Mouse (Mus musculus) spleen, postnatal 4 days (tissue): ENCODE data around the gene Ppp1r15a.
"Not testable (repeated sequence)": the region's sequence is repeated elsewhere in the genome, so short reads cannot be mapped to it uniquely, and the experiment has no call there.

Source experiments
- DNase-seq, 2 experiments: peaks; one replicate each; pipeline ENCODE4 v3.0.0; 2022; ENCODE audit warnings: low spot score in 2 of 2

Ppp1r15a gene

GRCm38 (mm10) chr7:45551512-45551883 is 25.4 kb upstream of the Ppp1r15a start:
- DNase-seq = no peak

GRCm38 (mm10) chr7:45550821-45551511 is 24.9 kb upstream of the Ppp1r15a start:
- no peak for DNase-seq

- no peak for DNase-seq
Observed at GRCm38 (mm10) chr7:45549641-45550436, 23.8 kb upstream of the Ppp1r15a start.

DNA sequence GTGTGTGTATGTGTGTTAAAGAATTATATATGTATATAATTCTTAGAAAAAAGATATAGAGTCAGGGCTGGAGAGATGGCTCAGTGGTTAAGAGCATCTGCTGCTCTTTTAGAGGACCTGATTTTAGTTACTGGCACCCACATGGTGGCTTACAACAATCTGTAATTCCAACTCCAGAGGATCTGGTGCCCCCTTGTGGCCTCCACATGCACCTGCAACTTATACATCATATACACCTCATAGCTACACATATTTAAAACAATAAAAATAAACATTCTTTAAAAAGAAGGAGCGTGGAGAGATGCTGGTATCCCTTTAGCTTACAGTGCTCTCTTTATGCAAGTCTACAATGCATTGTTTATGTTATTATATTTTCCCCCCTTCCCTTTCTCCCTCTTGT is 18.5 kb upstream of the Ppp1r15a start:
- DNase-seq = no peak

DNA sequence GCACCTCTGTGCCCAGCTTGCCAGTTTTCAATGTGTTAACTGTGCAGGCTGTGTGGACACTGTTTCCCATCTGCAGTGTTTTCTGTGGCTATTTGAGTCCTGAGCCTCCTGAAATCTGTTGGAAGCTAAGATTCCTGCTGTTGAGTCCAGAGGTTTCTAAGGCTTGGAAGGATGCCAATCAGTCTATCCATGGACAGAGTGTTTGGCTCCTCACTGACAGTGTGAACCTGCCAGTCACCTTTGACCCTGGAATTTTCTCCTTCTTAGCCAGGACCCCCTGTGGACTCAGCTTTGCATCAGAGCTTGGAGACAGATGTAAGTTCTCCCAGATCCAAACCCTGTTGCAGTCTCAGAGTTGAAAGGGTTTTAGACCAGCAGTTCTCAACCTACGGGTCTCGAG is 14.1 kb upstream of the Ppp1r15a start:
- DNase-seq = no peak

DNA sequence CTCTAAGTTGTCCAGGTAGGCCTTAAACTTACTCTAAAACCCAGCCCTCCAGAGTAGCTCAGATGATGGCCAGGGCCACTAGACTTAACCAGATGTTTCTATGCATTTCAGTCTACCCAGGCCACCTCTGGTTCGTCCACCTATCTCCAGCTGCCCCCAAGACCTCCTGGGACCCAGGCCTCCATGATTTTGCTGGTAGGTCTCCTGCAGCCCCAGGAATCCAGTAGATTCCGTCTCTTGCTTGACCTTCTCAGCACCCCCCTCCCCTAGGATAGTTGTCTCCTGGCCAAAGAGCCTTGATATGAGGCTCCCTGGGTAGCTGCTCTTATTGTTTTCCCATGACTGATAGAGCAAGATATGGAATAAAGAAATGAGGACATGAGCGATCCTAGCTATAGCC is 13.0 kb upstream of the Ppp1r15a start:
- DNase-seq = no peak

DNA sequence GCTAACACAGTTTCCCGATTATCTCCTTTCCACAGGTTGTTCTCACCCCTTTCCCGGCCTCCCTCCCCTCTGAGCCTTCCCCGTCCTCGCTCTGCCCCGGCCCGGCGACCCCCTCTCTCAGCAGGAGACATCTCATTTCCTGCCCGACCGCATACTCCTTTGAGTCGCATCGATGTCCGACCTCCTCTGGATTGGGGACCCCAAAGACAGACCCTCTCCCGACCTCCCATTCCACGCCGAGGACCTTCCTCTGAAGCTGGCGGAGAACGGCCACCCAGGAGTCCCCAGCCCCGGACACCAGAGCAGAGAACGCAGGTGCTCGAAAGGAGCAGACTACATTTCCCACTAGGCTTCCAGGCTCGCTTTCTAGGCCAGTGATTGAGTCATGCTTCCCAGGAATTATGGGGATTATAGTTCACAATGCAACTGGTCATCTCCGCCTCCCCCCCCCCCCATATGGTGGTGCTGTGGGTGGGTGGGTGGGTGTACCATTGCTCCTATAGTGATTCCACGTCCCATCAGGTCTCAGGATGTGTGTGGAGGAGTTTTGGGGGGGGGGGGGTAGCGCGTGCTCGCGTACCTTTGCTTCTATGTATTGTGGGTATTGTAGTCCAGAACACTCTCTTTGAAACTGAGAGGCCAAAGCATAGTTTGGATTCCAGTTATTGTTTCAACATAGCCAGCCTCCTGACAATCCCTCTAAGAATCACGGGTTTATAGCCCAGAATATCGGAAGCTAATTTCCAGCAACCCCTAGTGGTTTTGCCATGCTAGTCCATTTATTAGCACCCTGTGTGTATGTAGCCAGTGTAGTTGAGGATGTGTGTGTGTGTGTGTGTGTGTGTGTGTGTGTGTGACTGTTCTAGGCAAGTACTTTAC is 12.3 kb upstream of the Ppp1r15a start:
- no peak for DNase-seq

- no peak for DNase-seq
Observed at GRCm38 (mm10) chr7:45537602-45538001, 11.5 kb upstream of the Ppp1r15a start.

GRCm38 (mm10) chr7:45535676-45536075 is 9.6 kb upstream of the Ppp1r15a start:
- DNase-seq = no peak

DNA sequence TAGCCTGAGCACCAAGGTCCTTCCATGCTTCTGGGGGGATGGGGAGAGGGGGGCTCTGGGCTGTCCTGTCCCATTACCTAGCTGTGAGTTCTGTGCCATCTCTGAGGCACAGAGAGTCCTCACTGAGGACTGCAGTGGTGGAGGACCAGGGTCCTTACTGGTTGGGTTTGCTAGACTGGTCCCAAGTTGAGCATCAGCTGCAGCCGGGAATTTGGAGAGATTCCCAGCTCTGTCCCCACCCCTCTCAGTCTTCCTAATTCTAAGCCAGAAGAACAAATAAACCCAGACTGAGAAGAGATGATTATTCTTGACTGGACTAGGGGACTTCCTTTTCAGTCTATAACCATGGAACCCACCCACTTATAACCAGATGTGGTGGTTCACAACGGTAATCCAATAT is 4.6 kb upstream of the Ppp1r15a start:
- no peak for DNase-seq

- no peak for DNase-seq
Observed at GRCm38 (mm10) chr7:45529461-45529860, 3.4 kb upstream of the Ppp1r15a start.

DNA sequence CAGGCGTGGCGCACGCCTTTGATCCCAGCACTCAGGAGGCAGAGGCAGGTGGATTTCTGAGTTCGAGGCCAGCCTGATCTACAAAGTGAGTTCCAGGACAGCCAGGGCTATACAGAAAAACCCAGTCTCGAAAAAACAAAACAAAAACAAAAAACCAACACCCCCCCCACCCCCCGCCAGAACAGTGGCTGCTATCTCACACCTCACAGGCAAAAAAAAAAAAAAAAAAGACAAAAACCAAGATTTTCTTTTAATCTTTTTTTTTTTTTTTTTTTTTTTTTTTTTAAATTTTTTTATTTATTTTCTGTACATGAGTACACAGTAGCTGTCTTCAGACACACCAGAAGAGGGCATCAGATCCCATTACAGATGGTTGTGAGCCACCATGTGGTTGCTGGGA is 1.1 kb upstream of the Ppp1r15a start:
- not testable (repeated sequence) for DNase-seq

DNA sequence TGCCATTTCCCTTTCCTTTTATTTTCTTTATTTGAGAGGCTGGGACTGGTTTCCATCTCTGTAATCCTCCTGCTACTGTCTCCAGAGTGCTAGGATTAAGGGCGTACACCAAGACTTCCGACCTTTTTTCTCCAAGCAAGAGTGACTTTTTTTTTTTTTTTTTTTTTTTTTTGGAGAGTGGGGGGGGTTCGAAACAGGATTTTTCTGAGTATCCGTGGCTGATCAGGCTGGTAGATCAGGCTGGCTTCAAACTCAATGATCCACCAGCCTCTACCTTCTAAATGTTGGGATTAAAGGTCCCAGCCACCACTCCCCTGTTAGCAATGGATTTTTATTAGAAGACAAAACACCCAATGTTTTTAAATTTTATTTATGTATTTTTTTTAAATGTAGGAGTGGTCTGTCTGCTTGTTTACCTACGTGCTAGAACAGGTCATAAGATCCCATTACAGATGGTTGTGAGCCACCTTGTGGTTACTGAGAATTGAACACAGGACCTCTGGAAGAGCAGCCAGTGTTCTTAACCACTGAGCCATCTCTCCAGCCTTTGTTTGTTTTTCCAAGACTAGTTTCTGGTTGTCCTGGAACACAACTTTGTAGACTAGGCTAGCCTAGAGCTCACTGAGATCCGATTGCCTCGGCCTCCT is 529 bp upstream of the Ppp1r15a start:
- peak in 1 of 2 experiments; percentile 45 for DNase-seq

DNA sequence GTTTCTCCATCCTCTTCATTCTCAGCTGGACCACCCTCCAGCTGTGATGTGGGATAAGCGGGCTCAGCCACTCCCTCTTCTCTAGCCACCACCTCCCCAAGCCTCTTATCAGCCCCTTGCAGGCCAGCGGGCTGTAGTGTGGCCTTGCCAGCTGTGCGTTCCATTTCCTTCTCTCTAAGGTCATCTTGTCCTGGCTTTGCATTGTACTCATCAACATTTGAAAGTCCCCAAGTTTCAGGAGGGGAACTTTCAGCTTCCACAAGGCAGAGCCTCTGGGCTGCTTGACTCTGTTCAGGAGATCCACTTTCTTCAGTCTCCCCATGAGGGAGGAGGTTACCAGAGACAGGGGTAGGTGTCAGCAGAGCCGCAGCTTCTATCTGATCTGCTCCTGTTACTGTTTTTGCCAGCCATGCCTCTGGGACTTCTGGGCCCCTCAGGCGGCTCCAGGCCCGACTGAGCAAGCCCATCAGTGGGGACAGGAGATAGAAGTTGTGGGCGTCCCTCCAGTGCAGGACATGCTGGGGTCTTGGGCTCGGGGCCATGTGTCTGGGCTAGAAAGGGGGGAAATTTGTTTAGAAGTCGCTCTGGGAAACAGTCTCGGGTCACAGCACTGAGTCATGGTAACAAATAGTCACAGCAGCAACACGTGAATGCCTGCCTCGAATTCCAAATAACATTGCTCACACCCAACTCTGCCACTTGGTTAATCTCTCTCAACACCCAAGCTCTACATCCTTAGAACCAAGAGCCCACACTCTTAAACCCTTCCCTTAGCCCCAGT is 1.0 kb downstream of the Ppp1r15a start:
- DNase-seq = peak; percentile 83 to 86

DNA sequence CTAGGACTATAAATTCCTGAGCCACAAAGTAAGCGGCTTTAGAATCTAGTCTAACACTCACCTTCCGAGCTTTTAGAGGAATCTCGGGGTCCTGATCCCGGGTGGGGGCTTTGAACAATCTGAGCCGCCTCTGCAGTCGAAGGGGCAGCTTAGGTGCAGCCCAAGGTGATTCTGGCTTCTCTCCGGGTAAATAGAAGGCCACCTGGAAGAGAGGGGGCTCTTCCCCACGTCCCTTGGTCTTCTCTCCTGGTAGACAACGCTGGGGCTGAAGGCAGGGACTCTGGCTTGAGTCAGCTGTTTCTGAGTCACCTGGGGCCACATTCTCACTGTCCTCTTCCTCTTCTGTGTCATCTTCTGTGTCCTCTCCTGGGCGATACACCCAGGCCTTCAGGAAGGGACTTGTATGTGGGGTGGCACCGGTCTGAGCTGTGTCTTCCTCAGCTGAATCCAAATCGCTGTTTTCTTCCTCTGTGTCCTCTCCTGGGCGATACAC is 2.3 kb downstream of the Ppp1r15a start:
- DNase-seq = no peak

- peak in 1 of 2 experiments; percentile 41 for DNase-seq
Observed at GRCm38 (mm10) chr7:45522957-45523676, 3.0 kb downstream of the Ppp1r15a start.

DNA sequence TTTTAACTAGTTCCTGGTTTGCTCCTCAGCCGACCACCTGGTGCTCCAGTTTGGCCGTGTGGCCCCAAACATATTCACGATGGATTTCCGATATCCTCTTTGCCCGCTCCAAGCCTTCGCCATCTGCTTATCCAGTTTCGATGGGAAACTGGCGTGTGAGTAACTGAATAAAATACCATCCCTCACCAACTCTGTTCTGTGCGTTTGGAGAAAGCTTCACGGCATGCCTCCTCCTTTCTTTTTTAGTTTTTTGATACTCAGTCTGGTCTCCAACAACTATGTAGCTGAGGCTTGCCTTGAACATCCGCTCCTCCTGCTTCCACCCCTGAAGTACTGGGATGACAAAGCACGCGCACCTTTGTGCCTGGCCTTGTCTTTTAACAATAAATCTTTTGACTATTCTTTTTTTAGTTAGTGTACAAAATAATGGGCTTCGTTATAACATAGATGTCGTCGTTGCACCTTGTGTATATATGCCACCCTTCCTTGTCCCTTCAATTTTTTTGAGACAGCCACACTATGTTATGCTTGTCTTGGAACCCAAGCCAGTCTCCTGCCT is 3.8 kb downstream of the Ppp1r15a start:
- no peak for DNase-seq

DNA sequence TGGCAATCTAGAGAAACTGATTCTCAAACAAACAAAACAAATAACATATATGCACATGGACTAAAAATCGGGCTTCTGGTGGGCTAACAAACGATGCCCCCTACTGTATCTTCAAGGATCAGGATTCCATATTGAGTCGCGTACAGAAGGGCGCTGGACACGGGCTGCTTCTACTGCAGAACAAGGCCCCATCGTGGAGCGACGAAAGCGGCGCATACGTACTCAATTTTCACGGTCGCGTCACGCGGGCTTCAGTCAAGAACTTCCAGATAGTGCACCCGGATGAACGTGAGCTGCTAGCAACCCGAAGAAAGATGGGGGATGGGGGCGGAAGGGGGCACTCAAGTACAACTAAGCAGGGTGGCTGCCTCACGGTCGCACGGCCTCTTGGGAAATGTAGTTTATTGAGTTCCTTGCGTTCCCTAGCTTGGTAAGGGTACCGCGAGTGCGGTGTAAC is 4.3 kb downstream of the Ppp1r15a start:
- peak; percentile 82 to 88 for DNase-seq

- no peak for DNase-seq
Observed at GRCm38 (mm10) chr7:45520605-45521004, 5.5 kb downstream of the Ppp1r15a start.
